Mouse (Mus musculus): ENCODE data around the gene Usp47.
"Not testable (repeated sequence)": the region's sequence is repeated elsewhere in the genome, so short reads cannot be mapped to it uniquely, and the experiment has no call there.

Usp47 gene

DNA sequence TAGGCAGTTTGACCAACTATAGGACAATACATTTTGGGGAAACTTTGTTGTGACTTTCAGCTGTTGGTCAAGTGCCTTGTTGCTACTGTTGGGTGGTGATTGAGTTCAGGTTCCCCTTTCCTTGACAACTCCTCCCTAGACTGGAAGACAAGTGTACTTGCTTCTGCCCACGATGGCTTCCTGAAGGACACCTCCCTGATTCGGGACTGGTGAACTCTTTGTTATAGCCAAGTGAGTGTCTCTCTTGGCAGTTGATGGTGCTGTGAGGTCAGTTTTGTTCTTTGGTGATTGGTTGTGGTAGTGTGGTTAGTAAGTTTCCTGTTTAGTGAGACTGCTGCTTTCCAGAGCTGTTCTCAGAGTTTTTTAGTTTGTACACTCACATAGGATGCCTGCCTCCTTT, 19.5 kb downstream of the Usp47 start:
- DNase-seq = no peak

DNA sequence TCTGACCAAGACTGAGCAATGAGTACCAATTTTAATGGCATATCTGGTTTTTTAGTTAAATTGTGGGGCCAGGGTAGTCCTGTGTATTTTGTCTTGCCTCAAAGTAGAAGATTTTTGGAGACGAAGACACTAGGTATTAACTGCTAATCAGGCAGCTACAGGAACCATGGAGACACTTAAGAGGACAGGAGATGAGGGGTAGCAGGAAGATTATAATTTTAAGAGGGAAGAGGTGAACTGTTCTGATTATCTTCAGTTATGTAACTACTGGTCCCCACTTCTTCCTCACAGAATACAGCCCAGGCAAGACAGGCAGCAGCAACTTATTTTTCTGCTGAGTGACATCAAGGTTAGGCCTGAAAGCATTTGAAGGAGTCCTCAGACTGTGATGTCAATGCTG, 21.9 kb downstream of the Usp47 start:
- DNase-seq = no peak

DNA sequence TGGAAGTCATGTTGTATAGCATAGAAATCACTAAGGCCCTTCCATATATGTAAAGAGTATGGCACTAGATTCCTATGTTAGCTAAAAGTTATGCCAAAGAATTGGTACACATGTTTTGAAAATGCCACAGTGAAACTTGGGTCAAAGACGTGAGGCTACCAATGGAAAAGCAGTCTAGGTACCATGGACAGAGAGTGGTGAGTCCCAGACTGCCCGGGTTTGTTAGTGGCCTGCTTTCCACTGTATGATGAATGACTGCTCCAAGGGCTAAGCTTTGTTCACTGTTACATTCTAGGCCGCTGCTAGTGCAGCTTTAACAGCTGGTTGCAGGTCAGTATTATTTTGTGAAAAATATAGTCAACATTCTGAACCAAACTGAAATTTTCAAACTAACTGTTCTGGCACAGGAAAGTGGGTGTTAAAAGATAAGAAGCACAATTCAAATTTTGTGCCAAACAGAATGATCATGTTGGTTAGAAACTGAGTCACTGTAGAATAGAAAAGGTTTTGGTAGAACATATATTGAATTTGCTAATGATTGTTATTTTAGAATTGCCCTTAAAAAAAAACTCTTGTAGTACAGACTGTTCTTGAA, 22.6 kb downstream of the Usp47 start:
- DNase-seq = no peak

DNA sequence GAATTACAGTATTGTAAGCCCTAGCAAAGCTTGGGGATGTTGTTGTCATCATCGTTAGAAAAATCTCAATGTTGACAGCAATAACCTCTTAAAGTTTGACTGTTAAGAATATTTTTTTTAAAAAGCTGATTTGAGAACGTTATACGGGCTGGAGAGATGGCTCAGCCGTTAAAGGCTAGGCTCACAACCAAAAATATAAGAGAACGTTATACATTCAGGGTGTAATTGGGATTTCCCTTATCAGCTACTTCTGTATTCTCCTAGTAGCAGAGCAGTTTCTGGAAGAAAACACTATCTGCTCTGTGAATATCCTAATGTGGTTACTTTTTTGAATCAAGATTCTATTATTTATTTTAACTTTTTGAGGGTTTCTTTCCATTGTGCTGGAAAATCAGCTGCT, 25.3 kb downstream of the Usp47 start:
- DNase-seq = no peak

DNA sequence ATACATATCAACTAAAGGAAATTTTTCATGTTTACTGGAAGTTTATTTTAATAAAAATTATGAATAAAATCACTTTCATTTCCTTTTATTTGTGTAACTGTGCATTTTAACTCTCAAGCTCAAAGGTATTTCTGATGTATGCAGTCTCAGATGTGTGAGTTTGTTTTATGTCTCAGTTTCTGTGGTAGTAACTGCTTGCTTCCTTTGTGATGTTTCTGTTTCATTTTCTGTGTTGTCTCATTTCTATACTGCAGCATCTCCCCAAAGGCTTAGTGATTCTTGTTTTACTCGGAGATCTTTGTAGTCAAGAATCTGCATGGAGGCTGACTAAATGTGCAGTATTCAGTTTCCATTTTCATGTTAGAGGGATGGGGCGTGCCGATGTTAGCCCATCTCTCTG, 30.4 kb downstream of the Usp47 start:
- no peak for DNase-seq

DNA sequence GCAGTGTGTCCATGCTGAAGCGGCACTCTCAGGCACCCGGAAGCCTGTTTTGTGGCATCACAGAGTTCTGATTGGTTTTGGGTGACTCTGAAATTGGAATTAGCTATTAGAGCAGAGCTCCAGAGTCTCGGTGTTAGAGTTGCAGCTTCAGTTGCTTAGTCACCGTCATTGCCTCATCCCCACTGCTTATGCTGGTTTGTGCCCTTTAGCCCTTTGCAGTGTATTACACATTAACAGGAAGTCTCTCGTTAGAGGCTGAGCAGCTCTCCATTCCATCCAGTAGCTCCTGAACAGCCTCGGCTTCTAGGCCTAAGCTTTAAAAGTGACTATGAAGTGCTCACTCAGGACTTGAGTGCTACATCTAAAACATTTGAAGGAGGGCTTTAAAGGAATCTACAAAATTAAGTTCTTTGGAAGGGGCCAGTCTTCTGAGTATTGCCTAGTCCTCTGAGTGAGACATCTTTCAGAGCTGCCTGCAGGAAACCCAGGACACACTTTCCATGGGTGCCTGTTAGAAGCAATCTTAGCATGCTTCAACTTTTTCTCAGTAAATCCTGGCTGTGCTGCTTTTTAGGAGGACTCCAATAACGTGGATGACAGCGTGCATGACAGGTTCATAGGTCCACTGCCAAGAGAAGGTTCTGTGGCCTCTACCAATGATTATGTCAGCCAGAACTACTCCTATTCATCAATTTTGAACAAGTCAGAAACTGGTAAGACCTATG, 32.8 kb downstream of the Usp47 start:
- DNase-seq = no peak

DNA sequence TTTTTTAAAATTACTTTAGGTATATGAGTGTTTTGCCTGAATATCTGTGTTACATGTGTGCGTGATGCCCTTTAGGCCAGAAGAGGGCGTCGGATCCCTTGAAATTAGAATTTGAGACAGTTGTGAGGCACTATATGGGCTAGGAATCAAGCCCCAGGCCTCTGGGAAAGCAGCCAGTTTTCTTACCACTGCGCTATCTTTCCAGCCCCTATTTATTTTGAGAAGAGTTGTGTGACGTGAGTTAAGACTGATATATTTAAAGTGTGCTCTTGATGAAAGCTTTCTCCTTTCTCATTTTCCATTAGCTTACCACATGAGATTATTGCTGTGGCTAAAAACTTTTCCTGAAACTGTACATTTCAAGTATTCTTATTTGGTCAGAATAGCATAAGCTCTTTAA, 51.6 kb downstream of the Usp47 start:
- no peak for DNase-seq

DNA sequence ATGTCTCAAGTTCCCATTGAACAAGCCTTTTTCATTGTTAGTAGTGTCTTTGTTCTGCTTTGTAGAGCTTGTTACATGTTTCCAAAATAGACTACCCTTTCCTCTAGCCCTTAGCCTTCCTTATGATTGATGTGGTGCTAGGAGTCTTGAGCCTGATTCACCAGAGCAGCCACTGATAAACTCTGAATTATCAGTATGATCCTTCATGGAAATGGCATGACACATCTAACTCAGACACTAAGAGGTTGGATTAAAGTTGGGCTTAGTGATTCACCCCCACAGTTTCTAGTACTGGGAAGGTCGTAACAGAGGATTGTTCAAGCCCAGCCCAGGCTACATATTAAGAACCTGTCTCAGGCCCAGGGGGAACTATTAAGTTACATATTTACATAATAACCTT, 59.3 kb downstream of the Usp47 start:
- no peak for DNase-seq

DNA sequence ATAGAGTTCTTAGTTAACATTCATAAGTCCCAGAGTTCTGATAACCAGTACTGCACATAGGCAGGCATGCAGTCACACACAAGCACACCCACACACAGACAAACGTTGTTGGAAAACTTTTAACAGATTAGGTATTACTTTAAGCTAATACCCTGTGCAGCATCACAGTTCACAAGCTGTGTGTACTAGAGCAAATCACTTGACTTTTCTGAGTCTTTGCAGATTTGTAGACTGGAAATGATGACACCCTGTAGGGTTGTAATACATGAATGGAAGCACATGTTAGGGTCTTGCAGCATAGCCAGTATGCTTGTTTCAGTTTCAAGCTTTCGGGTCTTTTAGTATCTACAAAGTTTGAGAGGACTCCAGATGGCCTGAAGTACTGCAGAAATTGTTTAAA, 60.9 kb downstream of the Usp47 start:
- no peak for DNase-seq

DNA sequence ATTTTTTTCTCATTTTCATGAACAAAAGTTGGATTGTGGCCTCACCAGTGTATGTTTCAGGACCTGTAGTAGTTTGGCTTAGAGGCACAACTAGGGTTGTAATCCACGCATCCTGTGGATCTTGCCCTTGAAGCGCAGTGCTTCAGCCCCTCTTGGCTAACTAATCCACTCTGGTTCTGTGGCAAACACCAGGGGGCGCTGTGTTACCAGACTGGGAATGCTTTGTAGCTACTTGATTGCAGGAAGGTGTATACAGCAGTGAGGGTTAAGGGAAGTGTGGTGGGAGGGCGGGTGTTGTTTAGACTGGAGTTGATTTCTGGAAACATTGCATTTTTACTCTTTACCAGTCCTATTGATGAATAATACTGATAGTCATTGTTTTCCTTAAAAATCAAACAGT, 61.8 kb downstream of the Usp47 start:
- peak; percentile 90 to 92 for DNase-seq

DNA sequence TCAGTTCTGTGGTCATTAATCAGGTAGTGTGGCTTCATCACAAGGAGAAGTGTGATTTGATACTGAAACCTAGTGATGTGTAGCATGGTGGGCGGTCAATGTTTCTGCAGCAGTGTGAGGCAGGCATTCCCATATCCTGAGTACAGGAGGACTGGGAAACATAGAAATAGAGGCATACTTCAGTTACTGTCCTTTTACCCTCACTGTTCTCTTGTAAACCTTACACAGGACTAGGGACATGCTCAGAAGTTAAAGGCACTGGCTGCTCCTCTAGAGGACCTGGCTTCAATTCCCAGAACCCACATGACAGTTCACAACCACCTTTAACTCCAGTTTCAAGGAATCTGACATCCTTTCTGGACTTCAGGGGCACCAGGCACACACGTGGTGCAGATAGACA, 62.9 kb downstream of the Usp47 start:
- no peak for DNase-seq

DNA sequence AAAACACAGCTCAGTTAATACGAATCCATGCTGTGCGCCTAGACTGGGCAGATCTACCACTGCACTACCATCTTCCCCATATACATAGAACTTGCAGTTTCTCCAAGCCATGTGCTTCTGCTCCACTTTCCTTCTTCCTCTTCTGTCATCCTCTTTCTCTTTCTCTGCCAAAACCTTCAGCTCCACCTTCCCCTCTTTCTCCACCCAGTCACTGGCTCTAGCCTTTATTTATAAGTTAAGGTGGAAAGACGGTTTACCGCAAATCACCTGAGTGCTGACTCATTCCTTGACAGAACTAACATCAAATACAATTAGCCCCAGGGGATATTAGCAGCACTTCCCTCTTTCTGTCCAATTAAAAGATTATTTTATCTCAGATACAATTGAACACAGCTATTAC, 71.6 kb downstream of the Usp47 start:
- DNase-seq = not testable (repeated sequence)

DNA sequence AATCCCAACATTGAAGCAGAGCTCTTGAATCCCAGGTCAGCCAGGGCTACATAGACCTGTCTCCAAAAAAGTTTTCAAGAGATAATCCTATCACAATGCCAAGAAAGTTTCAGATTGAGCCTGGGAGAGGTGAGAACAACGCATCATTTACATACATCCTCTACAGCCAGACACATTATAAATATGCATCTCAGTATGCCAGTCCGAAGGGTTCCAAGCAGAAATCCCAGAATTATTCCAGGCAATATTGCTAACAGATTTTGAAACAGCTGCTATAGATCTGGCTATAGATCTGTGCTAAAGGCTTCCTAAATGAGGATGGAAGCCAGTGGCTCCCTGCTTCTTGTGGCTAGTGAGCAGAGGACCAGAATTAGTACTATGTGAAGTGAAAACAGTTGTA, 77.6 kb downstream of the Usp47 start:
- no peak for DNase-seq

DNA sequence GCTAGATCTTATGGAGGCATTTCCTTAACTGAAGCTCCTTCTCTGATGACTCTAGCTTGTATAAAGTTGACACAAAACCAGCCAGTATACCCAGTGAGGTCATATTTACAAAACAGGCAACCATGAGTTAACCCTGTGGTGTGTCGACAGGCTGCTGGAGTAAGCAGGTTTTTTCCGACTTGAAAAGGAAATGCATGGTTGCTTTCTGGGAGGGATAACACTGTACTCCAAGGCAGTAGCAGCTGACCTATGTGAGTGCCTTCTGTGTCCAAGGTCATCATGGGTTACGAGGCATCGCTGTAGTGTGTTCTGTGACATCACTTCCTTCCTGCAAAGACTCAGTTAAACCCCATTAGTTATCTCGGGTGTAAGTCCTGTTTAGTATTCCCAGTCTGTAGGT, 79.6 kb downstream of the Usp47 start:
- no peak for DNase-seq

DNA sequence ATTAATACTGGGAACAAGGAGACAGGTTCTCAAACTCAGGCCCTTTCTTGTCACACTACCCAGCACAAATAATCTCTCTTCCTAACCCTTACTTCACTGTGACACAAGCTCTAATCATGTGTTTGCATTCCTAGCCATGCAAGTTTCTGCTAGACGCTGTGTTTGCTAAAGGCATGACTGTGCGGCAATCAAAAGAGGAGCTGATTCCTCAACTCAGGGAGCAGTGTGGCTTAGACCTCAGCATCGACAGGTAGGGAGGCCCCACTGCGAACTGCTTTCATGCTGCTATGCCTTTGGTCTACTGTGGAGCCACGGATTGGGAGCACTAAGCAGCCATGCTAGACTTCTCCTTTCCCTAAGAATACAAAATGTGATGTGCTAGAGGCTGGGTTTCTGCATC, 80.5 kb downstream of the Usp47 start:
- DNase-seq = no peak

DNA sequence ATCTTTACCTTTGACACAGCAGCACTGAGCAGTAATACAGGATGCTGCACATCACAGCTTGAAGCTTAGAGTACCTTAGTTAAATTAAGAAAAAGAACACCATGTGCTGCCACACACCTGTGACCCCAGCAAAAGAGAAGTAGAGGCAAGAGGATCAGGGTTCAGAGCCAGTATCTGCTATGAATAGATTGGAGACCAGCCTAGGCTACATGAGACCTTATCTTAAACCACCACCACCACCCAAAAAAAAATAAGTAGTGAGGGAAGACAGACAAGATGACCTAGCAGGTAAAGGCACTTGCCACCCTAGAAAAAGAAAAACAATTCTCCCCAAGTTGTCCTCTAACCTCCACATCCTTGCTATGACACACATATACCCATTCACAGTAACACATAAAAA, 85.5 kb downstream of the Usp47 start:
- DNase-seq = no peak

DNA sequence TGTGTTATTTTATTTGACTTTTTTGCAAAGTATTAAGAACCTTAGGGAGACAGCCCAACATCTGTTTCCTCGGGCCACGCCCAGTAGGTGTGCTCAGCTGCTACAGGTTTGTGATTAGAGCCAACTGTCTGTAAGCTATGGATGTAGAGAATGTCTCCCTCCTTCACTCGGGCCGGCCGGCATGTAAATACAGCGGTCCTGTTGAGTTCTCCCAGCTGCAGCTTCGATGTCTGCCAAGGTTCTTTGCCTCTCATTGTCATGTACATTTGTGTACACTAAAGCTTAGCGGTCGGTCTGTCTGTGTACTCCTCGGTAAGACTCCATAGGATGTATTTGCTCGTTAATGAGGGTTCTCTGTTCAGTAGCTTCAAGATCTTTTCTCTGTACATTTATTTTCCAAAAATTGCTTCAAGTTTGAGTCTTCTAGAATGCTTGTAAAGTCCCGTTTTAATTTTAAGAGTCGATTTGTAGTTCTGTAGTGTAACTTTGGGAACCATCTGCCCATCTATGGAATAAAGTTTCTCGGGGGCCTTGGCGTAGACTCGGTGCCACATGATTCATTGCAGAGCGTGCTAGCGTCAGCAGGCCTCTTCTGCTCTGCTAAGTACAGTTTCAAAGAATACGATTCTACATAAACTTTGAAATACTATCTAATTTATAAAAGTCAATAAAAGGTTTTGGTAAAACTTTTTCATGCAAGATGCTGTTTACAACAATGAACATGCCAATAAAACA, 87.5 kb downstream of the Usp47 start:
- DNase-seq = no peak

DNA sequence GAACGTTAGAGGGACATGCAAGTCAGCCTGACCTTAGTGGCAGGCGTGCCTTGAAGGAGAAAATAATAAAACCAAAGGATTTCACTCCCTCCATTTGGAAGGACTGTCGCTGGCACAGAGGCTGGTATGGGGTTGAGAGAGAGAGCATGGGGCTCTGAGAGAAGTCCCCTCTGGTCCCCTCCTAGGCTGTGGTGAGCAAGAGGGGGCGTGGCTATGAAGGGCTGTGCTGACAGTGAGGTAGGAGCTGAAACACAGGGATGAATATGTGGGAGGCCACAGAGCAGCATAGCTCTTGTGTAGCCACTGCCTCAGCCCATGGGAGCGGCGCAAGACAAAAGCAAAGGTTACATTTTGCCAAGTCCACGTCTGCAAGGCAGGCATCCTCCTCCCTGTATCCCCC, 94.2 kb downstream of the Usp47 start:
- no peak for DNase-seq

DNA sequence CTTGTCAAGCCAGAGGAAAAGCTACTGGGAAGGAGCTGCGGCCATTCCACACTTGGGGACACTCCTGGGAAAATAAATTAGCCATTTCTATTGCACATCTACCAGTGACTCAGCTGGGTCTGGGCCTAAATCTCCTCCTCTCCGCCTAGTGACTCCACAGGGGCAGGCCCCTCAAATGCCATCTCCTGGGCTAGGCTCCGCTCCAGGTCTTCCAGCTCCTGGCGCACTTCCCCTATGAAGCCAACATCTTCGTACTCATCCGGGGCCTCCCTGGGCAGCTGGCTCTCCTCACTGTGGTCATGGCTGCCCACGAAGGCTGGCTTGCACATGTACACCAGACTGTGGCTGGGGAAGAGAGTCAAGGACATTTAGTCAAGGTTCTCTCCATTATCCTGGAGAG, 94.8 kb downstream of the Usp47 start:
- peak in 1 of 2 experiments; percentile 16 for DNase-seq

DNA sequence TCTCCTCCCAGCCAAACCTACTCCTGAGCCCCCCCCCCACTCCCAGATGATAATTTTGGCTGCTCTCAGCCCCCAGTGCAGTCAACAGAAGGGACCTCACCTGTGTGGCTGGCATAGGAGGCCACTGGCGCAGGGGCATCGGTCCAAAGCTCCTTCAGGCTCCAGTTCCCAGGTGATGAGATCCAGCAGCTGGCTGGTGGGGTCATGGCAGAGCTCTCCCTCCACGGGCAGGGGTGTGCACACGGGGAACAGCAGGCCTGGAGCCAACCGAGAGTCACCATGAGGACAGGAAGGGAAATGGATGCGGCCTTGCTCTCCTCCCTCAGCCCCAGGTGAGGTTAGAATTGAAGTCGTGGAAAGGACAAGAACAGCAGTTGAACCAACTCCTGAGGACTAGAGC, 95.9 kb downstream of the Usp47 start:
- DNase-seq = peak in 1 of 2 experiments; percentile 19

DNA sequence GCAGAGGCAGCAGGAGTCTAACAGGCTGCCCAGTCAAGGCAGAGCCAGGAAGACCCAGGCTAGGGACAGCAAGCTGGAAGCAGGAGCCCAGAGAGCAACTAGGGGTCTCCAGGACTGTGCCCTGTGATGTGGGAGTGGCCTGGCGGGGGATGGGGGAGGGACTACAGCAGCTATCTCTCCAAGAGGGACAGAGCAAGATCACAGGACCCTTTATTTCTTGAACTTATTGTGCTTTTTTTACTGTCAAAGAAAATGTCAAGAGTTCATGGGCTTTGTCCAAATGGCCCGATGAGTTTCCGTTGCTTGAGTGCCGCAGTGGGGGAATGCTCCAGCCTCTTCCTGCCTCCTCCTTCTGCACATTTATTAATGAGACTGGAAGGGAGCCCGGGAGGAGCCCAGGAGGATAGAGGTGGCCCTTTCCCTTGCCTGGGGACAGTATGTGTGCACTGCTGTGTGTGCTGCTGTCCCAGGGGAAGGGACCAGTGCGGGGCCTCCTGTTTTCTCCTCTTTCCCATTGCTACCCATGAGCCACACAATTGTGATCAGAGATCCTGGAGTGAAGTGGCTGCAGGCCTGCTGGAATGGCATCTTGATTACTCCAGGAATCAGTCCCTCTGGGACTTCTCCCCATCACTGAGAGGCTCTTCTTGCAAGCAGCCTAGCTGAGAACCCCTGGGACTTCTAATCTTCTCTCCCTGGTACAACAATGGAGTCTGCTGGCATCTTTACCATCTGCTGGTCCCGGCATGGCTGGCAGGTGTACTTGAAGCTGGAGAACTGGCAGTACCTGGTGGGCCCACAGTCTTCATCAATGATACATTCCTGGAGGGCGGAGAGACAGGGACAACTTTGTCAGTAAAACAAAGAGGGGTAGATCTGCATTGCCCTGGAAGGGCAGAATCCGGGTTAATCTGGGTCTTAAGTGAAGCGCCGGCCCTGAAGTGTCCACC, 97.8 kb downstream of the Usp47 start:
- peak; percentile 70 to 71 for DNase-seq

DNA sequence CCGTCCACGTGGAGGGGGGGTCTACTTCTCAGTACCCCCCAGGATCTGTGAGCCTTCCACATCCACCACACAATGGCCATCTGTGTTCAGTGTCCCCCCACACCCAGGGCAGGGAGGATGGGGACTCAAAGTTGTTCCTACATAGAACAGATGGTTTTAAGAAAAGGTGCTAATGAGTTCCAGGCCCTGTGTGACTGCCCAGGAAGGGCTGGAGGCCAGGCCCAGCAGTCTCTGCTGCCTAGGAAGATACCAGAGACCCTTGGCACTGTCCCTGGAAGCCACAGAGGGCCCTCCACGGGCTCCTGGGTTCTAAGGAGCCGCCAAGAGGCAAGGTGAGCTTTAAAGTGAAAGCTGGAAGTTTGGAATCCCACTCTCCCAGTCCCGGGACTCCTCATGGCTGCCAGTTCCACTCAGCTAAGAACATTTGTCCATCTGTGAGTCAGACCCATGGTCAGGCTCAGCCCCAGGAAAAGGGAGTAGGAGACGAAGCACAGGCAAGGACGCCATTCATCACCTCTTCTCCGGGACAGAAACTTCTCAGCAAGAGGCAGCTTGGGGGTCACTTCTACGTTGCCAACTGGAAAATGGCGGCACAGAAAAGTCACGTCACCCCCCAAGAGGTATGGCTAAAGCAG, 98.7 kb downstream of the Usp47 start:
- peak; percentile 83 for DNase-seq

DNA sequence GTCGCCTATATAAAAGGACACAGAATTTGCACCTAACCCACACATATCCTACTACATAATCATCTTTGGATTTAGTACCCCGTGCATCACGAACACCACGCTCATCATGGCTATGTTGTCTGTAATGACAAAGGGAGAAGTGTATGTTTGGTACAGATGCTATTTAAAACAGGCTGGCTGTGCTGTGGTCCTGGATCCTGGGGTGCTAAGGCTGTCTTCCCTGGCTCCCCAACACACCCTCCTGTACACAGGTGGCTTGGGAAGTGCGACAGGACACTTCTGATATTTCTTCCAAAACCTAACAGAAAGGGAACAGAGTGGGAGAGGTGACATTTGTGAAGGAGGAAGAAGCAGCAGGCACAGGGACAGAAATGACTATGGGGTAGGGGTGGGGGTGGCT, 100.3 kb downstream of the Usp47 start:
- no peak for DNase-seq
